Mouse (Mus musculus) hindbrain, embryonic 12.5 days (tissue): ENCODE results near the gene Fam120a. TPM values are rescaled to one million over a fixed set of nuclear protein-coding genes. Genes with fewer than 3 reads are reported as not detected.
A peak's percentile ranks its signal among the peaks of the same experiment; 100 is the strongest.

Experiments used
- ATAC-seq: fragments of 200-750 bp; cut with Nextera tagmentation; 2 replicates; pipeline ENCODE4 v1.8.0; 2017; ENCODE audit warnings: moderate TSS enrichment; ENCODE audit not compliant: low FRiP score
- H3K27ac ChIP-seq: fragments of 300-500 bp; sonication (generic); 2 replicates; pipeline ENCODE4 v1.5.1; 2016; ENCODE audit warnings: mild to moderate bottlenecking
- H3K27me3 ChIP-seq: fragments of 300-500 bp; sonication (generic); 2 replicates; pipeline ENCODE4 v1.6.1; 2016; ENCODE audit warnings: mild to moderate bottlenecking
- H3K36me3 ChIP-seq: fragments of 300-500 bp; sonication (generic); 2 replicates; pipeline ENCODE4 v1.6.1; 2016; ENCODE audit warnings: mild to moderate bottlenecking
- H3K4me1 ChIP-seq: fragments of 300-500 bp; sonication (generic); 2 replicates; pipeline ENCODE4 v1.6.1; 2016
- H3K4me2 ChIP-seq: fragments of 300-500 bp; sonication (generic); replicated peaks from 2 replicates; pipeline ENCODE4 v1.6.1; 2016; ENCODE audit warnings: mild to moderate bottlenecking
- H3K4me3 ChIP-seq: fragments of 300-500 bp; sonication (generic); 2 replicates; pipeline ENCODE4 v1.5.1; 2016; ENCODE audit warnings: mild to moderate bottlenecking
- H3K9ac ChIP-seq: fragments of 300-500 bp; sonication (generic); 2 replicates; pipeline ENCODE4 v1.6.1; 2016; ENCODE audit warnings: mild to moderate bottlenecking, moderate library complexity
- H3K9me3 ChIP-seq: fragments of 300-500 bp; sonication (generic); replicated peaks from 2 replicates; pipeline ENCODE4 v1.6.1; 2016; ENCODE audit warnings: mild to moderate bottlenecking
- WGBS: fragments of 180-500 bp; shearing (Covaris S2); methylation state at CpG from one replicate; pipeline ENCODE4 v1.1.7; 2016; 5-methylcytosine and 5-hydroxymethylcytosine counted together
- polyA plus RNA-seq: library from polyadenylated mRNA; unstranded; fragments of >200 nt; fragmentation: Nextera tagmentation; extraction: Ambion mirVana; gene quantifications from 2 replicates; pipeline ENCODE4 v1.2.1, GENCODE M21; 2016

Gene Fam120a
- polyA plus RNA-seq, 1 experiment from 2014 or later = 17.0 TPM

- H3K4me1 ChIP-seq = no peaks in the 10 kb centered on the region
- no peak overlapping the region for H3K4me3 ChIP-seq
- no peak overlapping the region for H3K9ac ChIP-seq
- H3K9me3 ChIP-seq = no peaks in the 10 kb centered on the region
- no peak overlapping the region for H3K27ac ChIP-seq
- H3K4me2 ChIP-seq = no peak overlapping the region
- H3K36me3 ChIP-seq = no peaks in the 10 kb centered on the region
- no peak for ATAC-seq
- 89% methylated on average over 6 of the region's 6 CpGs for WGBS
- H3K27me3 ChIP-seq = no peaks in the 10 kb centered on the region
Measured at GRCm38 (mm10) chr13:48982482-48983098, 14.8 kb upstream of the Fam120a start.

DNA sequence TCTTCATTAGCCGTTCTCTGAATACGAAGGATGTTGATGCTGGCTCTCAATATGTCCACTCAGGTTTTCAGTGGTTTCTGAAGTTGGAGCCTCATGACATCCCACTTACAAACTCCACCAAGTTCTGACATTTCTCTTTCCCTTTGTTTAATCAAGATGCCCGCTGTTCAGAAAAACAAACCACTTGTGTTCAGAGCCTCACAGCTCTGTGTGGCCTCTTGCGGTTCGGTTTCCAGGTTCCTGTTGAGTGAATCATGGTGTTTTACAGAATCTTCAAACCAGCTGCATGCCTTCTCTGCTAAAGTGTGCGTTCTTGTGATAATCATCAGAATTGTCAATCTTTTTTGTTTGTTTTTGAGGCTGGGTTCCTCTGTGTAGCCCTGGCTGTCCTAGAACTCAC, 11.3 kb upstream of the Fam120a start:
- Histone ChIP-seq H3K9me3 (no peaks in the 10 kb centered on the region), H3K4me1 (no peaks in the 10 kb centered on the region), H3K36me3 (no peaks in the 10 kb centered on the region), H3K4me2 (no peak overlapping the region), H3K27me3 (no peaks in the 10 kb centered on the region), H3K4me3 (no peak overlapping the region), H3K9ac (no peak overlapping the region), H3K27ac (no peak overlapping the region)
- WGBS = 73% methylated on average over 6 of the region's 6 CpGs
- ATAC-seq = no peak

- no peak for ATAC-seq
- H3K4me2 ChIP-seq = no peak overlapping the region
- no peaks in the 10 kb centered on the region for H3K9me3 ChIP-seq
- no peaks in the 10 kb centered on the region for H3K36me3 ChIP-seq
- WGBS = 86% methylated on average over 3 of the region's 3 CpGs
- H3K27ac ChIP-seq = no peak overlapping the region
- H3K4me3 ChIP-seq = no peak overlapping the region
- no peaks in the 10 kb centered on the region for H3K4me1 ChIP-seq
- H3K9ac ChIP-seq = no peak overlapping the region
- H3K27me3 ChIP-seq = no peaks in the 10 kb centered on the region
Measured at GRCm38 (mm10) chr13:48977858-48978257, 10.0 kb upstream of the Fam120a start.

DNA sequence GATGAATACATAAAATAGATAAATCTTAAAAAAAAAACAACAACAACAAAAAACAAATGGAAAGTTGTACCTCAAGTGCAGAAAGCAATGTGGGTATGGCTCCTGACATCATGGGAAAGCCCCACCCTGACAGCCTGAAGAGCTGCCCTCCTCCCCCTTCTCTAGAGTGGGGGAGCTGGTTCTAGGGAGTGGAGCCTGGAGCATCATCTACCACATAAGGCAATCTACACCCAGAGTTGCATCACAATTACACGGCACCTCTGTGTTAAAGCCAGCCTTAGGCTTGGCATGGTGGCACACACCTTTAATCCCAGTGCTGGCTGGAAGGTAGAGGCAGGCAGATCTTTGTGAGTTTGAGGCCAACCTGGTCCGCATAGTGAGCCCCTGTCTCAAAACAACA, 6.9 kb upstream of the Fam120a start:
- H3K27ac ChIP-seq = no peak overlapping the region
- 91% methylated on average over 2 of the region's 2 CpGs for WGBS

GRCm38 (mm10) chr13:48974266-48974665, 6.4 kb upstream of the Fam120a start:
- H3K27ac ChIP-seq = no peak overlapping the region
- H3K27me3 ChIP-seq = no peaks in the 10 kb centered on the region
- 90% methylated on average over 4 of the region's 4 CpGs for WGBS
- H3K4me2 ChIP-seq = no peak overlapping the region
- no peak for ATAC-seq
- H3K4me3 ChIP-seq = no peak overlapping the region
- H3K4me1 ChIP-seq = 0 out of 2 replicates have a peak, but pooled peaks cover 6% of the 10 kb centered on the region
- H3K9me3 ChIP-seq = no peaks in the 10 kb centered on the region
- no peak overlapping the region for H3K9ac ChIP-seq
- no peaks in the 10 kb centered on the region for H3K36me3 ChIP-seq

More for the DNA sequence above, 6.9 kb upstream of the Fam120a start:
- ATAC-seq = no peak
- Histone ChIP-seq H3K4me3 (no peak overlapping the region), H3K4me2 (no peak overlapping the region), H3K4me1 (0 out of 2 replicates have a peak, but pooled peaks cover 6% of the 10 kb centered on the region), H3K9ac (no peak overlapping the region), H3K27me3 (no peaks in the 10 kb centered on the region), H3K9me3 (no peaks in the 10 kb centered on the region), H3K36me3 (no peaks in the 10 kb centered on the region)

GRCm38 (mm10) chr13:48973231-48973630, 5.4 kb upstream of the Fam120a start:
- Histone ChIP-seq H3K36me3 (no peaks in the 10 kb centered on the region), H3K27ac (peak overlapping the region; percentile 30; the same call in 1 of the 2 replicates), H3K27me3 (no peaks in the 10 kb centered on the region), H3K4me1 (0 out of 2 replicates have a peak, but pooled peaks cover 7% of the 10 kb centered on the region), H3K4me3 (no peak overlapping the region), H3K9me3 (no peaks in the 10 kb centered on the region), H3K9ac (no peak overlapping the region), H3K4me2 (no peak overlapping the region)
- WGBS = 70% methylated on average over 5 of the region's 5 CpGs
- no peak for ATAC-seq

DNA sequence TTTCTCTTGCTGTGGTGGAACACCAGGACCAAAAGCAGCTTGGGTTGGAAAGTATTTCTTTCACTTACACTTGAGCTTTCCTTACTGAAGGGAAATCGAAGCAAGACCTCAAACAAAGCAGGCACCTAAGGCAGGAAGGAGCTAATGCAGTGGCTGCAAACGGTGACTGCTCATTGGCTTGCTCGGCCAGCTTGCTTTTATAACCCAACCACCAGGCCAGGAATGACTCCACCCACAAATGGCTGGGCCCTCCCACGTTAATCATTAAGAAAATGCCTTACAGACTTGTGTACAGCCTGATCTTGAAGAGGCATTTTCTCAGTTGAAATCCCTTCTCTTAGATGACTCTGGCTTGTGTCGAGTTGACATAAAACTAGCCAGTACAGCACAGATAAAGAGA, 3.2 kb upstream of the Fam120a start:
- H3K9me3 ChIP-seq = no peaks in the 10 kb centered on the region
- no peak overlapping the region for H3K27ac ChIP-seq
- H3K4me2 ChIP-seq = no peak overlapping the region
- no peaks in the 10 kb centered on the region for H3K27me3 ChIP-seq
- H3K4me3 ChIP-seq = no peak overlapping the region
- no peak overlapping the region for H3K9ac ChIP-seq
- no peak for ATAC-seq
- 64% methylated on average over 5 of the region's 5 CpGs for WGBS
- H3K36me3 ChIP-seq = no peaks in the 10 kb centered on the region
- peaks cover 18% of the 10 kb centered on the region for H3K4me1 ChIP-seq

DNA sequence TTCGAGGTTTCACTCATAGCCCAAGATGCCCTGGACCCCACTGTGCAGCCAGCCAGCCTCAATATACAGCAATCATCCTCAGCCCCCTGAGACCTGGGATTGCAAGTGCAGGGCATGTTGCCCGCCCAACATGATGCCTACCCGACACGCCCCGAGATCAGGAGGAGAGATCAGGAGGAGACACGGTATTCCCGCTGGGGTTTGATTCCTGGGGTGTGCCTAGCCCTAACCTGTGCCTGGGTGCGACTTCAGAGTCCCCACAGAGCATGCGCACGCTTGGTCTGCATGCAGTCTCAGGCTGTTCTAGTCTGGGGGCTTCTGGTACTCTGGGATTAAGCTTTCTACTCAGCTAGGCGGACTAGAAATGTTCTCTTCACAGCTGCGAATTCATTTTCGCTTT, 2.7 kb upstream of the Fam120a start:
- no peak overlapping the region for H3K4me3 ChIP-seq

DNA sequence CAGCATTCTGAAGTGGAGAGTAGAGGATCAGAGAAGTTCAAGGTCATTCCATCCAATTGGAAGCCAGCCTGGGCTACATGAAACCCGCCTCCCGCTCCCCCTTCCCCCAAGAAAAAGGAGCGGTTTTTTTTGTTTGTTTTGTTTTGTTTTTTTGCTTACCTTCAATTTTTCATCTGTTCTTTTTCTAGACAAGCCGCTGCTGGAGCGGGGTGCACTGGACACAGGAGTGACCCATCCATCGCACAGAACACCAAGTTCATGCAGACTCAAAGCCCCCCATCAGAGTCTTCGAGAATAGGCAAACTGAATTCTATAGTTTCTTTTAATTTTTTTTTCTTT, 902 bp upstream of the Fam120a start:
- Histone ChIP-seq H3K4me3 (peak overlapping the region; percentile 90), H3K4me2 (peak overlapping the region; percentile 98), H3K27me3 (no peaks in the 10 kb centered on the region), H3K9me3 (no peaks in the 10 kb centered on the region), H3K4me1 (peaks cover 35% of the 10 kb centered on the region), H3K9ac (peak overlapping the region; percentile 96), H3K27ac (peak overlapping the region; percentile 97), H3K36me3 (no peaks in the 10 kb centered on the region)
- ATAC-seq = 0 out of 2 replicates have a peak, but pooled peaks have one; percentile 7
- WGBS = 13% methylated on average over 7 of the region's 7 CpGs

More for the DNA sequence above, 2.7 kb upstream of the Fam120a start:
- Histone ChIP-seq H3K9ac (no peak overlapping the region), H3K4me1 (peaks cover 23% of the 10 kb centered on the region), H3K4me2 (no peak overlapping the region), H3K36me3 (no peaks in the 10 kb centered on the region), H3K27ac (no peak overlapping the region), H3K9me3 (no peaks in the 10 kb centered on the region), H3K27me3 (no peaks in the 10 kb centered on the region)
- no peak for ATAC-seq
- 75% methylated on average over 13 of the region's 13 CpGs for WGBS

- under 1% methylated on average over 58 of the region's 58 CpGs for WGBS
- Histone ChIP-seq H3K27me3 (no peaks in the 10 kb centered on the region), H3K4me3 (peak overlapping the region; percentile 90), H3K9me3 (no peaks in the 10 kb centered on the region), H3K9ac (peak overlapping the region; percentile 96), H3K27ac (peak overlapping the region; percentile 97), H3K36me3 (no peaks in the 10 kb centered on the region), H3K4me2 (peak overlapping the region; percentile 98), H3K4me1 (peaks cover 42% of the 10 kb centered on the region)
- peak; percentile 35 for ATAC-seq
Measured at GRCm38 (mm10) chr13:48966851-48967821, 681 bp downstream of the Fam120a start.

DNA sequence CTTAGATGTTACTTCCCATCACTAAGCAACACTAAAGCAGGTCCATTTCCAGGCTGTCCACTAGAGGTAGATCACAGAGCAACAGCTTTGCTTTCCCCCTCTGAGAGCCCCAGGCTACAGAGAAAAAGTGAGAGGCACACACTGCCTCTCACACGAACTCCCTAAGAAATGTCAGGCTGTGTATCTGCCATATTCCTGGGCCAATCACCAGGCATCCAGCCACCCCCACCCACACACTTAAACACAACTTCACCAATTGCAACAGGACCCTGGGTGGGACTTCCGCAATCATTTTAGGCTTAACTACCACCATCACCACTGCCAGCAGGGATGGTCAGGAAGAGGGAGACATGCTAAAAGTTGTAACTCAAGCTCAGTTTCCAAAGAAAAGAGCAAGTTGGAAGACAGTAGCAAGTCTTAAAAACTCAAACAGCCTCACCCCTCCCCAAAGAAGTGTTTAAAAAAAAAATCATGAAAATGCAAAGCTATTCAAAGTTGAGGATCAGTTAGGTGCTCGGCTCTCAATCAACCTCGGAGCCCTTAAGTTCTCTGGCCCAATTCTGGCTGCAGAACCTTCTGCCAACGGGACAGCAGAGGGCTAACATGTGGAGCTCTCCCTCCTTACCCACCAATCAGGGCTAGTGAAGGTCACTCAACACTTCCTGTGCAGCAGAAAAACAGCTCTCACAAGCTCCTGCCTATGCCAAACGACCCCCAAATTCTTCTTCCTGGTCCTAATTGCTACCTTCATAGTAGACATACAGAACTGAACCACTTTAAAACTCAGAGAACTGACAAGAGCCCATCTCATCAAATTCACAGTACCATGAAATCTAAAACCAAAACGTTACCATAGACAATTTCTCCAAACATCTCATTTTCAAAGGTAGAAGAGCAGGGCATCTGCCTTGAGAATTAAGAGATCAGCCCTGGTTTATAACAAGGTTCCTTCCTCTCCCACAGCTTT, 2.0 kb downstream of the Fam120a start:
- Histone ChIP-seq H3K4me3 (peak overlapping the region; percentile 90), H3K4me2 (peak overlapping the region; percentile 98), H3K27me3 (no peaks in the 10 kb centered on the region), H3K4me1 (peaks cover 42% of the 10 kb centered on the region), H3K36me3 (no peaks in the 10 kb centered on the region), H3K9me3 (no peaks in the 10 kb centered on the region), H3K9ac (peak overlapping the region; percentile 96), H3K27ac (peak overlapping the region; percentile 97; the same call in 1 of the 2 replicates)
- 25% methylated on average over 7 of the region's 7 CpGs for WGBS
- ATAC-seq = no peak
